9 mouse cellular contexts compared by ENCODE assay signal in genomic region chr4:108619165-108619564, GRCm38 (mm10). TPM values are rescaled to one million over a fixed set of nuclear protein-coding genes. Genes with fewer than 3 reads are reported as not detected.
DNase-seq lines count a peak whose midpoint lies in the region; ATAC-seq and TF ChIP-seq lines count a peak whose summit lies in the region.
"Had no signal": no experiment of that assay in that cellular context is flagged by ENCODE, and none has a peak within 500 bp of the region (broad histone marks: within the 10 kb centered on the region; RNA-seq: fewer than 3 reads in every experiment).

No protein-coding gene starts in this region.

- DNase-seq in kidney, adult 9 months: no peak
- DNase-seq in G1E (ENCODE audit: low spot score): no peak
- peak; percentile 21 for DNase-seq in lung, postnatal 36 days
- no peak for DNase-seq in stomach, postnatal 0 days (ENCODE audit: low spot score)
- no peak for DNase-seq in cerebellum, postnatal 36 days

- peak overlapping the region; percentile 96 for H3K9ac ChIP-seq in kidney, embryonic 16.5 days (replicated peaks; ENCODE audit: low read length)
- peak overlapping the region; percentile 93 for H3K9ac ChIP-seq in intestine, embryonic 15.5 days
- peak overlapping the region; percentile 68 for H3K9ac ChIP-seq in stomach, postnatal 0 days (ENCODE audit: low read length)

- no peak for TF ChIP-seq CTCF in G1E (IDR thresholded peaks at IDR 0.05; ENCODE audit: low read depth, low read length)
- TF ChIP-seq CTCF in stomach, postnatal 0 days (IDR thresholded peaks at IDR 0.05; ENCODE audit: low read depth): 0 out of 2 replicates have a peak, but pooled peaks have one; percentile 12

- H3K4me3 ChIP-seq in kidney, embryonic 16.5 days (ENCODE audit: low read length): peak overlapping the region; percentile 86
- H3K4me3 ChIP-seq in G1E (ENCODE audit: low read depth, low read length): peak overlapping the region; percentile 73
- peak overlapping the region; percentile 92 for H3K4me3 ChIP-seq in intestine, embryonic 15.5 days (replicated peaks)
- peak overlapping the region; percentile 70 for H3K4me3 ChIP-seq in stomach, postnatal 0 days (ENCODE audit: low read depth, low read length)

- under 1% methylated on average over 10 of the region's 10 CpGs for WGBS in kidney, embryonic 16.5 days
- WGBS in intestine, embryonic 15.5 days: 2% methylated on average over 10 of the region's 10 CpGs
- WGBS in stomach, postnatal 0 days: 1% methylated on average over 10 of the region's 10 CpGs

- peaks cover 15% of the 10 kb centered on the region for H3K4me1 ChIP-seq in kidney, embryonic 16.5 days (ENCODE audit: insufficient read depth, low read length)
- H3K4me1 ChIP-seq in G1E (ENCODE audit: insufficient read depth, low read depth, low read length): peaks cover 45% of the 10 kb centered on the region
- peaks cover 7% of the 10 kb centered on the region for H3K4me1 ChIP-seq in intestine, embryonic 15.5 days (replicated peaks)
- H3K4me1 ChIP-seq in stomach, postnatal 0 days (replicated peaks; ENCODE audit: control insufficient read depth, insufficient read depth): peaks cover 4% of the 10 kb centered on the region; the same call in 1 of the 2 replicates

- peak overlapping the region; percentile 88 for H3K4me2 ChIP-seq in kidney, embryonic 16.5 days (replicated peaks; ENCODE audit: low read depth, low read length)
- H3K4me2 ChIP-seq in intestine, embryonic 15.5 days (replicated peaks): peak overlapping the region; percentile 84
- peak overlapping the region; percentile 78 for H3K4me2 ChIP-seq in stomach, postnatal 0 days (replicated peaks; ENCODE audit: low read depth)

- ATAC-seq in kidney, embryonic 16.5 days (ENCODE audit: low FRiP score, low TSS enrichment): peak; percentile 37
- no peak for ATAC-seq in G1E (ENCODE audit: extremely low read depth, insufficient number of reproducible peaks, low FRiP score, poor library complexity, severe bottlenecking)
- ATAC-seq in erythroblast, adult 5-6 weeks (replicated peaks; ENCODE audit: low FRiP score, poor library complexity, severe bottlenecking): peak; percentile 10; the same call in 1 of the 2 replicates
- ATAC-seq in intestine, embryonic 15.5 days: peak; percentile 60
- ATAC-seq in stomach, postnatal 0 days (ENCODE audit: low FRiP score, low TSS enrichment): peak; percentile 21

- H3K27ac ChIP-seq in kidney, embryonic 16.5 days (ENCODE audit: low read length): peak overlapping the region; percentile 94
- H3K27ac ChIP-seq in intestine, embryonic 15.5 days: peak overlapping the region; percentile 86
- peak overlapping the region; percentile 92 for H3K27ac ChIP-seq in stomach, postnatal 0 days (replicated peaks)

- H3K36me3 ChIP-seq in kidney, embryonic 16.5 days (ENCODE audit: insufficient read depth, low read length): no peaks in the 10 kb centered on the region; the same call in 1 of the 2 replicates
- peaks cover 63% of the 10 kb centered on the region for H3K36me3 ChIP-seq in G1E (replicated peaks)
- H3K36me3 ChIP-seq in intestine, embryonic 15.5 days: peaks cover 3% of the 10 kb centered on the region; the same call in 1 of the 2 replicates
- H3K36me3 ChIP-seq in stomach, postnatal 0 days (ENCODE audit: control insufficient read depth, insufficient read depth, low read length): 0 out of 2 replicates have a peak, but pooled peaks cover under 1% of the 10 kb centered on the region

- no peaks in the 10 kb centered on the region for H3K27me3 ChIP-seq in kidney, embryonic 16.5 days (ENCODE audit: insufficient read depth, low read length)
- no peaks in the 10 kb centered on the region for H3K27me3 ChIP-seq in G1E (ENCODE audit: insufficient read depth, low read length)
- H3K27me3 ChIP-seq in intestine, embryonic 15.5 days (replicated peaks): no peaks in the 10 kb centered on the region
- H3K27me3 ChIP-seq in stomach, postnatal 0 days (ENCODE audit: control insufficient read depth, insufficient read depth, low read length): no peaks in the 10 kb centered on the region

- no peak for TF ChIP-seq EP300 in stomach, postnatal 0 days (optimal IDR thresholded peaks at IDR 0.05)

- H3K9me3 ChIP-seq in kidney, embryonic 16.5 days (ENCODE audit: low read length): no peaks in the 10 kb centered on the region
- no peaks in the 10 kb centered on the region for H3K9me3 ChIP-seq in G1E (replicated peaks)
- H3K9me3 ChIP-seq in intestine, embryonic 15.5 days: no peaks in the 10 kb centered on the region
- no peaks in the 10 kb centered on the region for H3K9me3 ChIP-seq in stomach, postnatal 0 days (ENCODE audit: control insufficient read depth, low read length)

RNA-seq across cellular contexts. Expression of gene Cc2d1b, which starts 0.6 kb away (rescaled TPM):
- 33.7 and 34.0 TPM in 2 replicates for polyA plus RNA-seq in kidney, embryonic 16.5 days (2015; fragmentation: Nextera tagmentation; extraction: Ambion mirVana)
- total RNA-seq in G1E (2014; fragmentation: Nextera tagmentation): 35.0 and 45.7 TPM in 2 replicates
- total RNA-seq in G1E (2017): 75.9 and 85.8 TPM in 2 replicates
- polyA plus RNA-seq in G1E (2012): 73.5 and 80.8 TPM in 2 replicates
- total RNA-seq in erythroblast, adult 5-6 weeks (2015; ENCODE audit: low replicate concordance): 2.7 and 13.0 TPM in 2 replicates
- 8.3 and 8.8 TPM in 2 replicates for total RNA-seq in erythroblast, adult 5-6 weeks (2017; ENCODE audit: low replicate concordance)
- polyA plus RNA-seq in intestine, embryonic 15.5 days (2015; fragmentation: Nextera tagmentation; extraction: Ambion mirVana): 30.9 and 33.9 TPM in 2 replicates
- polyA plus RNA-seq in stomach, postnatal 0 days (2015; fragmentation: Nextera tagmentation; extraction: Ambion mirVana): 20.9 and 23.1 TPM in 2 replicates

RNA-seq across cellular contexts. Expression of gene Orc1, which starts 39.9 kb away (rescaled TPM):
- polyA plus RNA-seq in kidney, embryonic 16.5 days (2015; fragmentation: Nextera tagmentation; extraction: Ambion mirVana): 9.7 and 10.4 TPM in 2 replicates
- total RNA-seq in G1E (2014; fragmentation: Nextera tagmentation) (24.0 and 26.7 TPM in 2 replicates), G1E (2017) (21.3 and 22.9 TPM in 2 replicates)
- 24.3 and 24.7 TPM in 2 replicates for polyA plus RNA-seq in G1E (2012)
- 9.8 and 11.3 TPM in 2 replicates for total RNA-seq in erythroblast, adult 5-6 weeks (2015; ENCODE audit: low replicate concordance)
- 16.6 and 22.4 TPM in 2 replicates for total RNA-seq in erythroblast, adult 5-6 weeks (2017; ENCODE audit: low replicate concordance)
- 11.1 and 11.9 TPM in 2 replicates for polyA plus RNA-seq in intestine, embryonic 15.5 days (2015; fragmentation: Nextera tagmentation; extraction: Ambion mirVana)
- 1.8 and 2.6 TPM in 2 replicates for polyA plus RNA-seq in stomach, postnatal 0 days (2015; fragmentation: Nextera tagmentation; extraction: Ambion mirVana)
- total RNA-seq: neutrophil, adult 5-6 weeks had no signal

RNA-seq across cellular contexts. Expression of gene Prpf38a, which starts 40.0 kb away (rescaled TPM):
- 91.6 and 93.9 TPM in 2 replicates for polyA plus RNA-seq in kidney, embryonic 16.5 days (2015; fragmentation: Nextera tagmentation; extraction: Ambion mirVana)
- total RNA-seq in G1E (2014; fragmentation: Nextera tagmentation) (49.0 and 61.0 TPM in 2 replicates), G1E (2017) (123 and 134 TPM in 2 replicates)
- polyA plus RNA-seq in G1E (2012): 3.6 and 5.1 TPM in 2 replicates
- 12.9 and 19.2 TPM in 2 replicates for total RNA-seq in erythroblast, adult 5-6 weeks (2015; ENCODE audit: low replicate concordance)
- total RNA-seq in erythroblast, adult 5-6 weeks (2017; ENCODE audit: low replicate concordance): 37.7 and 46.8 TPM in 2 replicates
- polyA plus RNA-seq in intestine, embryonic 15.5 days (2015; fragmentation: Nextera tagmentation; extraction: Ambion mirVana): 79.0 and 81.9 TPM in 2 replicates
- polyA plus RNA-seq in stomach, postnatal 0 days (2015; fragmentation: Nextera tagmentation; extraction: Ambion mirVana): 44.4 and 45.5 TPM in 2 replicates
